Mouse (Mus musculus): Measurements from ENCODE around the gene Fbxw21.
A peak's percentile ranks its signal among the peaks of the same experiment; 100 is the strongest.
"Not testable (repeated sequence)": the region's sequence is repeated elsewhere in the genome, so short reads cannot be mapped to it uniquely, and the experiment has no call there.

The Fbxw21 gene

GRCm38 (mm10) chr9:109161941-109162340 lies at the start of gene Fbxw21:
Gene Fbxw21 (minus strand): TSS chr9:109162041.
- no peak for DNase-seq (ENCODE audit: low read depth, low spot score)

- not testable (repeated sequence) for DNase-seq (ENCODE audit: low read depth, low spot score)
Measured at GRCm38 (mm10) chr9:109201347-109201746, 39.5 kb upstream of the Fbxw21 start.

GRCm38 (mm10) chr9:109200349-109200748 lies 38.5 kb upstream of the Fbxw21 start:
- no peak for DNase-seq (ENCODE audit: low read depth, low spot score)

- DNase-seq (ENCODE audit: low read depth, low spot score): no peak
Measured at GRCm38 (mm10) chr9:109199353-109199752, 37.5 kb upstream of the Fbxw21 start.

- DNase-seq (ENCODE audit: low read depth, low spot score): not testable (repeated sequence)
Measured at GRCm38 (mm10) chr9:109195875-109196274, 34.0 kb upstream of the Fbxw21 start, which contains the start of gene Fbxw13. Gene Fbxw13 (minus strand): TSS chr9:109195975.

- DNase-seq (ENCODE audit: low read depth, low spot score): no peak
Measured at GRCm38 (mm10) chr9:109177208-109177607, 15.4 kb upstream of the Fbxw21 start.

- no peak for DNase-seq (ENCODE audit: low read depth, low spot score)
Measured at GRCm38 (mm10) chr9:109176301-109176700, 14.5 kb upstream of the Fbxw21 start.

GRCm38 (mm10) chr9:109167316-109167715 lies 5.5 kb upstream of the Fbxw21 start:
- DNase-seq (ENCODE audit: low read depth, low spot score): no peak

- DNase-seq (ENCODE audit: low read depth, low spot score): not testable (repeated sequence)
Measured at GRCm38 (mm10) chr9:109140414-109140813, 21.4 kb downstream of the Fbxw21 start.

GRCm38 (mm10) chr9:109130076-109130475 lies 31.8 kb downstream of the Fbxw21 start:
- no peak for DNase-seq (ENCODE audit: low read depth, low spot score)

GRCm38 (mm10) chr9:109128211-109128610 lies 33.6 kb downstream of the Fbxw21 start:
- no peak for DNase-seq (ENCODE audit: low read depth, low spot score)

GRCm38 (mm10) chr9:109127076-109127475 lies 34.8 kb downstream of the Fbxw21 start:
- DNase-seq (ENCODE audit: low read depth, low spot score): no peak

GRCm38 (mm10) chr9:109125481-109125880 lies 36.4 kb downstream of the Fbxw21 start:
- no peak for DNase-seq (ENCODE audit: low read depth, low spot score)

- no peak for DNase-seq (ENCODE audit: low read depth, low spot score)
Measured at GRCm38 (mm10) chr9:109125043-109125442, 36.8 kb downstream of the Fbxw21 start.

GRCm38 (mm10) chr9:109124164-109124563 lies 37.7 kb downstream of the Fbxw21 start:
- DNase-seq (ENCODE audit: low read depth, low spot score): no peak

GRCm38 (mm10) chr9:109123266-109123665 lies 38.6 kb downstream of the Fbxw21 start:
- DNase-seq (ENCODE audit: low read depth, low spot score): no peak

GRCm38 (mm10) chr9:109122553-109123085 lies 39.2 kb downstream of the Fbxw21 start:
- DNase-seq (ENCODE audit: low read depth, low spot score): peak; percentile 62

GRCm38 (mm10) chr9:109120956-109121355 lies 40.9 kb downstream of the Fbxw21 start:
- DNase-seq (ENCODE audit: low read depth, low spot score): no peak

- DNase-seq (ENCODE audit: low read depth, low spot score): no peak
Measured at GRCm38 (mm10) chr9:109119571-109119970, 42.3 kb downstream of the Fbxw21 start.

GRCm38 (mm10) chr9:109118106-109118505 lies 43.7 kb downstream of the Fbxw21 start:
- no peak for DNase-seq (ENCODE audit: low read depth, low spot score)

GRCm38 (mm10) chr9:109116205-109116604 lies 45.6 kb downstream of the Fbxw21 start:
- no peak for DNase-seq (ENCODE audit: low read depth, low spot score)

GRCm38 (mm10) chr9:109114871-109115270 lies 47.0 kb downstream of the Fbxw21 start:
- no peak for DNase-seq (ENCODE audit: low read depth, low spot score)

- no peak for DNase-seq (ENCODE audit: low read depth, low spot score)
Measured at GRCm38 (mm10) chr9:109114276-109114675, 47.6 kb downstream of the Fbxw21 start.

GRCm38 (mm10) chr9:109113331-109113730 lies 48.5 kb downstream of the Fbxw21 start:
- no peak for DNase-seq (ENCODE audit: low read depth, low spot score)
